Mouse (Mus musculus): ENCODE measurements at regions not wholly inside any gene's neighbourhood (a gene's known extent, or its start where the extent isn't known, plus 50 kb on each side); places are given as distances from the start of the nearest gene placed in this dataset.

GRCm38 (mm10) chr13:72209518-72209917 is 246.0 kb upstream of the Irx1 start:
- TF ChIP-seq CTCF (conservative IDR thresholded peaks at IDR 0.05; ENCODE audit: low read length) (no peak), NANOG (IDR thresholded peaks at IDR 0.05; ENCODE audit: borderline replicate concordance, low read length) (no peak)
